ENCODE assay signal across 19 mouse cellular contexts in the genomic region with DNA sequence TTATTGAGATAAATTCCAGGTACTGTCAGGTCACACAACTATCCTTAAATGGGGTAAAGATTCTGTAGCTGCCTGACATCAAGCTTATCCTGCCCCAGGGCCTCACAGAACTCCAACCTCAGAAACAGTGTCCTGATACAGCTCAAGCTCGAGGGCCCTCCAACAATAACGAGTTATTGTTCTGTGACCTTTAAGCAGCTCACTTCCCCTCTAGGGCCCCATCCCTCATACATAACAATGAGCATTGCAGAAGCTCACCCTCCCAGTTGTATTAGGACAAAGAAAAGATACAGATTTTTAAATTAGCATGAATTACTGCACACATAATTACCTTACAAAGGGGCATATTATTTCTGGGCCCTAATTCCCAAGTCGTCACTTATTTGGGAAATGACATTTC.
A peak's percentile ranks its signal among the peaks of the same experiment; 100 is the strongest.
DNase-seq lines count a peak whose midpoint lies in the region; ATAC-seq lines count a peak whose summit lies in the region.
"Had no signal": no experiment of that assay in that cellular context is flagged by ENCODE, and none has a peak within 500 bp of the region (broad histone marks: within the 10 kb centered on the region; RNA-seq: fewer than 3 reads in every experiment).

No protein-coding gene starts in this region.

- DNase-seq in hindbrain, embryonic 11.5 days (ENCODE audit: low spot score) = peak; percentile 17
- DNase-seq in R1 (ENCODE audit: low read depth, low spot score) = peak; percentile 20
- peak; percentile 14 for DNase-seq in ZHBTc4 (ENCODE audit: low read depth, low spot score)
- peak; percentile 8 for DNase-seq in embryo, embryonic 11 days
- no peak for DNase-seq in kidney, adult 8-10 months
- DNase-seq in liver = no peak
- no peak for DNase-seq in urinary bladder, adult 18-20 months (ENCODE audit: low spot score in 2 of 2)
- DNase-seq: adrenal gland, postnatal 10 days; cerebellum, adult 18-20 months; cerebellum, adult 9-11 months; cerebellum, postnatal 36 days; gastrocnemius, postnatal 36 days; heart, adult 18-20 months; heart, postnatal 14 days had no signal

- H3K27ac ChIP-seq in hindbrain, embryonic 11.5 days (ENCODE audit: low read depth, low read length) = no peak overlapping the region
- H3K27ac ChIP-seq in hindbrain, embryonic 13.5 days = no peak overlapping the region
- H3K27ac ChIP-seq: forebrain, embryonic 15.5 days; heart, embryonic 15.5 days; hindbrain, embryonic 15.5 days had no signal

- 22% methylated on average over 3 of the region's 3 CpGs for WGBS in hindbrain, embryonic 11.5 days
- 11% methylated on average over 3 of the region's 3 CpGs for WGBS in hindbrain, embryonic 13.5 days

- no peaks in the 10 kb centered on the region for H3K36me3 ChIP-seq in hindbrain, embryonic 11.5 days (ENCODE audit: control insufficient read depth, insufficient read depth, low read length)
- H3K36me3 ChIP-seq in hindbrain, embryonic 13.5 days = no peaks in the 10 kb centered on the region
- H3K36me3 ChIP-seq: forebrain, embryonic 15.5 days; heart, embryonic 15.5 days; hindbrain, embryonic 15.5 days had no signal

- H3K4me2 ChIP-seq in hindbrain, embryonic 11.5 days (replicated peaks; ENCODE audit: low read depth, low read length) = no peak overlapping the region
- H3K4me2 ChIP-seq in hindbrain, embryonic 13.5 days = no peak overlapping the region
- H3K4me2 ChIP-seq: forebrain, embryonic 15.5 days; heart, embryonic 11.5 days; heart, embryonic 15.5 days; hindbrain, embryonic 15.5 days had no signal

- no peak overlapping the region for H3K9ac ChIP-seq in hindbrain, embryonic 11.5 days (ENCODE audit: low read depth, low read length)
- H3K9ac ChIP-seq in hindbrain, embryonic 13.5 days = no peak overlapping the region
- H3K9ac ChIP-seq: forebrain, embryonic 15.5 days; heart, embryonic 15.5 days; hindbrain, embryonic 15.5 days had no signal

- H3K27me3 ChIP-seq in hindbrain, embryonic 11.5 days (ENCODE audit: control insufficient read depth, insufficient read depth, low read length) = no peaks in the 10 kb centered on the region
- peaks cover 4% of the 10 kb centered on the region; the same call in 1 of the 2 replicates for H3K27me3 ChIP-seq in hindbrain, embryonic 13.5 days
- H3K27me3 ChIP-seq: forebrain, embryonic 15.5 days; heart, embryonic 15.5 days; hindbrain, embryonic 15.5 days had no signal

- no peak for ATAC-seq in hindbrain, embryonic 11.5 days (ENCODE audit: low FRiP score)
- ATAC-seq in hindbrain, embryonic 13.5 days (ENCODE audit: low FRiP score) = no peak
- ATAC-seq: forebrain, embryonic 15.5 days had no signal

- no peaks in the 10 kb centered on the region for H3K9me3 ChIP-seq in hindbrain, embryonic 11.5 days (ENCODE audit: control insufficient read depth, low read length)
- no peaks in the 10 kb centered on the region for H3K9me3 ChIP-seq in hindbrain, embryonic 13.5 days
- H3K9me3 ChIP-seq: forebrain, embryonic 15.5 days; heart, embryonic 15.5 days; hindbrain, embryonic 15.5 days had no signal

- H3K4me3 ChIP-seq in hindbrain, embryonic 11.5 days (ENCODE audit: low read depth, low read length) = no peak overlapping the region
- no peak overlapping the region for H3K4me3 ChIP-seq in hindbrain, embryonic 13.5 days
- H3K4me3 ChIP-seq: forebrain, embryonic 15.5 days; heart, embryonic 15.5 days; hindbrain, embryonic 15.5 days had no signal

- no peaks in the 10 kb centered on the region for H3K4me1 ChIP-seq in hindbrain, embryonic 11.5 days (replicated peaks; ENCODE audit: control insufficient read depth, insufficient read depth, low read length)
- H3K4me1 ChIP-seq in hindbrain, embryonic 13.5 days (replicated peaks) = 0 out of 2 replicates have a peak, but pooled peaks cover 11% of the 10 kb centered on the region
- H3K4me1 ChIP-seq: heart, embryonic 15.5 days had no signal

Comparison
In these comparisons a context has a peak if more than half of its experiments do, and no peak if none do; other contexts are left out.
1. DNase-seq: peak in hindbrain, embryonic 11.5 days (single experiment), R1 (single experiment), ZHBTc4 (single experiment) and embryo, embryonic 11 days (single experiment); none in kidney, adult 8-10 months (0 of 2), liver (single experiment) and urinary bladder, adult 18-20 months (0 of 2).